ENCODE assay signal across 14 mouse cellular contexts in the genomic region with DNA sequence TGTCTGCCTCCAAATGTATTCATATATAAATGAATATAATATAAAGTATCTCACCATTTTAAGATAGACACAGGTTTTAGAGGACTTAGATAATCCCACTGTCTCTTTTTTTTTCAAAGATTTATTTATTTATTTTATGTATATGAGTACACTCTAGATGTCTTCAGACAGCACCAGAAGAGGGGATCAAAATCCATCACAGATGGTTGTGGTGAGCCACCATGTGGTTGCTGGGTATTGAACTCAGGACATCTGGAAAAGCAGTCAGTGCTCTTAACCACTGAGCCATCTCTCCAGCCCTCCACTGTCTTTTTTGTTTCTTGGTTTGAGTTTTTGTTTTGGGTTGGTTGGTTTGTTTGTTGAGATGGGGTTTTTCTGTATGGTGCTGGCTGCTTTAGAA. TPM values are rescaled to one million over a fixed set of nuclear protein-coding genes. Genes with fewer than 3 reads are reported as not detected.
A peak's percentile ranks its signal among the peaks of the same experiment; 100 is the strongest.
DNase-seq lines count a peak whose midpoint lies in the region; ATAC-seq lines count a peak whose summit lies in the region.
"Had no signal": no experiment of that assay in that cellular context is flagged by ENCODE, and none has a peak within 500 bp of the region (broad histone marks: within the 10 kb centered on the region; RNA-seq: fewer than 3 reads in every experiment).

No protein-coding gene starts in this region.

- H3K4me1 ChIP-seq in hindbrain, embryonic 14.5 days (replicated peaks; ENCODE audit: control insufficient read depth, insufficient read depth, low read length), result peaks cover 16% of the 10 kb centered on the region
- H3K4me1 ChIP-seq in hindbrain, embryonic 12.5 days, result peaks cover 17% of the 10 kb centered on the region
- H3K4me1 ChIP-seq in neural tube, embryonic 13.5 days (replicated peaks), result peaks cover 23% of the 10 kb centered on the region
- H3K4me1 ChIP-seq in limb, embryonic 15.5 days, result peaks cover 18% of the 10 kb centered on the region
- peaks cover 25% of the 10 kb centered on the region for H3K4me1 ChIP-seq in neural tube, embryonic 15.5 days

- no peaks in the 10 kb centered on the region for H3K27me3 ChIP-seq in hindbrain, embryonic 14.5 days (ENCODE audit: control insufficient read depth, insufficient read depth, low read length)
- 0 out of 2 replicates have a peak, but pooled peaks cover 2% of the 10 kb centered on the region for H3K27me3 ChIP-seq in hindbrain, embryonic 12.5 days
- 0 out of 2 replicates have a peak, but pooled peaks cover under 1% of the 10 kb centered on the region for H3K27me3 ChIP-seq in neural tube, embryonic 13.5 days
- no peaks in the 10 kb centered on the region for H3K27me3 ChIP-seq in limb, embryonic 15.5 days
- no peaks in the 10 kb centered on the region for H3K27me3 ChIP-seq in neural tube, embryonic 15.5 days (replicated peaks)

- DNase-seq in hindbrain, embryonic 14.5 days (ENCODE audit: low spot score), result no peak
- no peak for DNase-seq in neural tube, embryonic 10.5 days (ENCODE audit: extremely low spot score, low spot score)
- DNase-seq in spleen, adult 18-20 months, result no peak
- no peak for DNase-seq in retina, embryonic 14.5 days (ENCODE audit: low spot score)
- DNase-seq: cerebellum, adult 18-20 months; heart, adult 11 months; heart, postnatal 14 days; kidney, adult 11 months; right cerebral cortex, postnatal 25 days had no signal

- H3K4me2 ChIP-seq in hindbrain, embryonic 14.5 days (replicated peaks), result peak overlapping the region; percentile 94
- H3K4me2 ChIP-seq in hindbrain, embryonic 12.5 days (replicated peaks), result no peak overlapping the region
- H3K4me2 ChIP-seq in neural tube, embryonic 13.5 days, result peak overlapping the region; percentile 98
- no peak overlapping the region for H3K4me2 ChIP-seq in limb, embryonic 15.5 days
- H3K4me2 ChIP-seq in neural tube, embryonic 15.5 days, result peak overlapping the region; percentile 90

- H3K4me3 ChIP-seq in hindbrain, embryonic 14.5 days (replicated peaks; ENCODE audit: low read length), result no peak overlapping the region
- H3K4me3 ChIP-seq in hindbrain, embryonic 12.5 days, result no peak overlapping the region
- 0 out of 2 replicates have a peak overlapping the region, but pooled peaks have one; percentile 98 for H3K4me3 ChIP-seq in neural tube, embryonic 13.5 days
- H3K4me3 ChIP-seq in limb, embryonic 15.5 days, result peak overlapping the region; percentile 99
- no peak overlapping the region for H3K4me3 ChIP-seq in neural tube, embryonic 15.5 days (replicated peaks)

- no peaks in the 10 kb centered on the region for H3K9me3 ChIP-seq in hindbrain, embryonic 14.5 days (ENCODE audit: control insufficient read depth, low read length)
- no peaks in the 10 kb centered on the region for H3K9me3 ChIP-seq in hindbrain, embryonic 12.5 days (replicated peaks)
- H3K9me3 ChIP-seq in neural tube, embryonic 13.5 days, result no peaks in the 10 kb centered on the region
- H3K9me3 ChIP-seq in limb, embryonic 15.5 days, result no peaks in the 10 kb centered on the region
- no peaks in the 10 kb centered on the region for H3K9me3 ChIP-seq in neural tube, embryonic 15.5 days (replicated peaks)

- peaks cover 18% of the 10 kb centered on the region for H3K36me3 ChIP-seq in hindbrain, embryonic 14.5 days (replicated peaks; ENCODE audit: control insufficient read depth, insufficient read depth)
- peaks cover 14% of the 10 kb centered on the region for H3K36me3 ChIP-seq in hindbrain, embryonic 12.5 days
- peaks cover 14% of the 10 kb centered on the region for H3K36me3 ChIP-seq in neural tube, embryonic 13.5 days
- H3K36me3 ChIP-seq in limb, embryonic 15.5 days, result peaks cover 13% of the 10 kb centered on the region
- peaks cover 14% of the 10 kb centered on the region for H3K36me3 ChIP-seq in neural tube, embryonic 15.5 days

- H3K9ac ChIP-seq in hindbrain, embryonic 14.5 days, result no peak overlapping the region
- no peak overlapping the region for H3K9ac ChIP-seq in hindbrain, embryonic 12.5 days
- H3K9ac ChIP-seq in neural tube, embryonic 13.5 days, result peak overlapping the region; percentile 92; the same call in 1 of the 2 replicates
- no peak overlapping the region for H3K9ac ChIP-seq in limb, embryonic 15.5 days
- no peak overlapping the region for H3K9ac ChIP-seq in neural tube, embryonic 15.5 days (replicated peaks)

- no peak for ATAC-seq in hindbrain, embryonic 14.5 days (ENCODE audit: low FRiP score)
- ATAC-seq in hindbrain, embryonic 12.5 days (ENCODE audit: low FRiP score), result no peak
- ATAC-seq in neural tube, embryonic 13.5 days (ENCODE audit: low read depth), result no peak
- no peak for ATAC-seq in limb, embryonic 15.5 days (ENCODE audit: insufficient number of reproducible peaks, low FRiP score, low TSS enrichment, low read depth)
- ATAC-seq in neural tube, embryonic 15.5 days (ENCODE audit: low FRiP score), result no peak

- no peak overlapping the region for H3K27ac ChIP-seq in hindbrain, embryonic 14.5 days
- H3K27ac ChIP-seq in hindbrain, embryonic 12.5 days, result no peak overlapping the region
- H3K27ac ChIP-seq in neural tube, embryonic 13.5 days (replicated peaks), result no peak overlapping the region
- H3K27ac ChIP-seq in limb, embryonic 15.5 days, result no peak overlapping the region
- H3K27ac ChIP-seq in neural tube, embryonic 15.5 days (replicated peaks), result no peak overlapping the region
- H3K27ac ChIP-seq: macrophage had no signal

RNA-seq across cellular contexts. Expression of gene Rmdn3, which starts 1.0 kb away (rescaled TPM):
- 39.1 and 42.5 TPM in 2 replicates for polyA plus RNA-seq in hindbrain, embryonic 14.5 days (2014; fragmentation: Nextera tagmentation; extraction: Ambion mirVana)
- 45.5 and 45.9 TPM in 2 replicates for polyA plus RNA-seq in hindbrain, embryonic 12.5 days (2016; fragmentation: Nextera tagmentation; extraction: Ambion mirVana)
- 42.3 and 43.9 TPM in 2 replicates for polyA plus RNA-seq in neural tube, embryonic 13.5 days (2015; fragmentation: Nextera tagmentation; extraction: Ambion mirVana)
- 43.8 and 45.0 TPM in 2 replicates for polyA plus RNA-seq in limb, embryonic 15.5 days (2015; fragmentation: Nextera tagmentation; extraction: Ambion mirVana)
- 47.7 and 49.0 TPM in 2 replicates for polyA plus RNA-seq in neural tube, embryonic 15.5 days (2015; fragmentation: Nextera tagmentation; extraction: Ambion mirVana)

RNA-seq across cellular contexts. Expression of gene Gchfr, which starts 9.7 kb away (rescaled TPM):
- 14.3 and 15.1 TPM in 2 replicates for polyA plus RNA-seq in hindbrain, embryonic 14.5 days (2014; fragmentation: Nextera tagmentation; extraction: Ambion mirVana)
- 8.3 and 11.7 TPM in 2 replicates for polyA plus RNA-seq in hindbrain, embryonic 12.5 days (2016; fragmentation: Nextera tagmentation; extraction: Ambion mirVana)
- 1.2 and 2.3 TPM in 2 replicates for polyA plus RNA-seq in neural tube, embryonic 13.5 days (2015; fragmentation: Nextera tagmentation; extraction: Ambion mirVana)
- polyA plus RNA-seq in limb, embryonic 15.5 days (2015; fragmentation: Nextera tagmentation; extraction: Ambion mirVana), result 15.5 and 17.8 TPM in 2 replicates
- 4.6 TPM in 2 replicates for polyA plus RNA-seq in neural tube, embryonic 15.5 days (2015; fragmentation: Nextera tagmentation; extraction: Ambion mirVana)
- polyA plus RNA-seq: macrophage had no signal

RNA-seq across cellular contexts. Expression of gene Gm14137, which starts 16.5 kb away (rescaled TPM):
- 0.40 and 0.66 TPM in 2 replicates for polyA plus RNA-seq in hindbrain, embryonic 14.5 days (2014; fragmentation: Nextera tagmentation; extraction: Ambion mirVana)
- polyA plus RNA-seq in hindbrain, embryonic 12.5 days (2016; fragmentation: Nextera tagmentation; extraction: Ambion mirVana), result 0.96 and 1.1 TPM in 2 replicates
- polyA plus RNA-seq in neural tube, embryonic 13.5 days (2015; fragmentation: Nextera tagmentation; extraction: Ambion mirVana), result 0.50 and 0.66 TPM in 2 replicates
- 4.7 and 5.3 TPM in 2 replicates for polyA plus RNA-seq in limb, embryonic 15.5 days (2015; fragmentation: Nextera tagmentation; extraction: Ambion mirVana)
- 0.69 and 0.78 TPM in 2 replicates for polyA plus RNA-seq in neural tube, embryonic 15.5 days (2015; fragmentation: Nextera tagmentation; extraction: Ambion mirVana)
- polyA plus RNA-seq: macrophage had no signal

RNA-seq across cellular contexts. Expression of gene Rad51, which starts 45.2 kb away (rescaled TPM):
- polyA plus RNA-seq in hindbrain, embryonic 14.5 days (2014; fragmentation: Nextera tagmentation; extraction: Ambion mirVana), result 8.3 and 11.6 TPM in 2 replicates
- polyA plus RNA-seq in hindbrain, embryonic 12.5 days (2016; fragmentation: Nextera tagmentation; extraction: Ambion mirVana), result 31.4 and 33.7 TPM in 2 replicates
- 8.3 and 10.5 TPM in 2 replicates for polyA plus RNA-seq in neural tube, embryonic 13.5 days (2015; fragmentation: Nextera tagmentation; extraction: Ambion mirVana)
- polyA plus RNA-seq in limb, embryonic 15.5 days (2015; fragmentation: Nextera tagmentation; extraction: Ambion mirVana), result 34.1 and 34.9 TPM in 2 replicates
- polyA plus RNA-seq in neural tube, embryonic 15.5 days (2015; fragmentation: Nextera tagmentation; extraction: Ambion mirVana), result 7.3 and 17.3 TPM in 2 replicates

RNA-seq across cellular contexts. Expression of gene Zfyve19, which starts 50.6 kb away (rescaled TPM):
- 51.7 and 61.7 TPM in 2 replicates for polyA plus RNA-seq in hindbrain, embryonic 14.5 days (2014; fragmentation: Nextera tagmentation; extraction: Ambion mirVana)
- 46.9 and 53.3 TPM in 2 replicates for polyA plus RNA-seq in hindbrain, embryonic 12.5 days (2016; fragmentation: Nextera tagmentation; extraction: Ambion mirVana)
- polyA plus RNA-seq in neural tube, embryonic 13.5 days (2015; fragmentation: Nextera tagmentation; extraction: Ambion mirVana), result 54.8 and 58.9 TPM in 2 replicates
- 52.7 and 57.9 TPM in 2 replicates for polyA plus RNA-seq in limb, embryonic 15.5 days (2015; fragmentation: Nextera tagmentation; extraction: Ambion mirVana)
- 64.2 and 68.0 TPM in 2 replicates for polyA plus RNA-seq in neural tube, embryonic 15.5 days (2015; fragmentation: Nextera tagmentation; extraction: Ambion mirVana)

Comparison
In these comparisons a context has a peak if more than half of its experiments do, and no peak if none do; other contexts are left out.
1. H3K4me2 ChIP-seq: peak in hindbrain, embryonic 14.5 days (single experiment), neural tube, embryonic 13.5 days (single experiment) and neural tube, embryonic 15.5 days (single experiment); none in hindbrain, embryonic 12.5 days (single experiment) and limb, embryonic 15.5 days (single experiment).
2. H3K4me3 ChIP-seq: peak in neural tube, embryonic 13.5 days (single experiment) and limb, embryonic 15.5 days (single experiment); none in hindbrain, embryonic 14.5 days (single experiment), hindbrain, embryonic 12.5 days (single experiment) and neural tube, embryonic 15.5 days (single experiment).